Mouse (Mus musculus): ENCODE measurements around the gene Prkce. TPM values are rescaled to one million over a fixed set of nuclear protein-coding genes. Genes with fewer than 3 reads are reported as not detected.

The Prkce gene
- polyA plus RNA-seq, 1 experiment from 2014 or later: 44.3 TPM

DNA sequence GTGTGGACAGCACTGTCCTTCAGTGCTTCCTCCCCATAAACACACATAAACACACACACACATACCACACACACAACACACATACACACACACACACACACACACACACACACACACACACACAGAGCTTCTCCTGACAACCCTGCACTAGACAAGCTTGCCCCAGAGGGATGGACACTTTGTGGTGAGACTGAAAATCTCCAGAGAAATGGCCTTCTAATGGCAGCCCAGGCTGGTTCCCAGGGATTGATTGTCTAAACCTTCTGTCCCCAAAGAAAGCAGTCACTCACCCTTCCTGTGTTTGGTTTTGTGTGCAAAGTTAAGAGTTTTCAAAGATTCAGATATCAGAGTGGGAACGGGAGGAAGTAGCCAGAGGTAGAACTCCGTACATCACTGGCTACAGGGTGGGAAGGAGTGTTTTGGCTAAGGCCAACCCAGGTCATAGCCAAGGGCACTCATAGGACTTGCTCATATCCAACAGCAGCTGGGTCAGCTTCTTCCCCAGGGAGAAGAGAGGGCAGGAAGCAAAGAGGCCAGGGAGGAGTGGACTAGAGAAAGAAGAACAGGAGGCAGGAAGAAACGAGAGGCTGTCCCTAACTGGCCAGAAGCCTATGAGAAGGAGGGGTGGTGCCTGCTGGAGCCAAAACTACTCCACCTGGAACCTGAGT lies 450.1 kb downstream of the Prkce start:
- WGBS: 65% methylated on average over 3 of the region's 3 CpGs
- Histone ChIP-seq H3K9ac (replicated peaks; ENCODE audit: low read depth, low read length) (no peak overlapping the region), H3K9me3 (ENCODE audit: control insufficient read depth, low read length) (no peaks in the 10 kb centered on the region), H3K4me1 (ENCODE audit: control insufficient read depth, insufficient read depth, low read length) (no peaks in the 10 kb centered on the region), H3K4me2 (ENCODE audit: low read depth, low read length) (no peak overlapping the region), H3K27me3 (ENCODE audit: control insufficient read depth, insufficient read depth, low read length) (no peaks in the 10 kb centered on the region), H3K36me3 (ENCODE audit: control insufficient read depth, insufficient read depth, low read length) (no peaks in the 10 kb centered on the region), H3K4me3 (ENCODE audit: low read depth, low read length) (no peak overlapping the region), H3K27ac (ENCODE audit: low read depth, low read length) (no peak overlapping the region)
- no peak for ATAC-seq (ENCODE audit: low read depth)

DNA sequence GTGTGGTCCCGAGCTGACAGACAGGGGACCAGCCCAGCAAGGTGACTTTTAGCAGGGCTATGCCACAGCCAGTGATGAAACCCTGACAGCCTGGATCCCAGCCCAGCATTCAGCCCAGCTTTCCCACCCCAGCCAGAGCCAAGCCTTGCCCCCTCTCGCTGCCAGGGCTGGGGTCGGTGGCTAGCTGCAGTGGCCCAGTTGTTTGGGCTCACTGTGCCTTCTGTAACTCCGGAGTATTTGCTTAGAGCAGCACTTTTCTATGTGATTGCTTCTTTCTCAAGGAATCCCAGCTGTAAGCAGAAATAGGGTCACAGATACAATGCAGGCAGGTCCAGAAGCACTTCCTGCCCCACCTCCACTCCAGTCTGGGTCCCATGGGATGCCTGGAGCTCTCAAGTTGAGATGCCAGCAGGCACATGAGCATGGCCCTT lies 450.9 kb downstream of the Prkce start:
- WGBS: 58% methylated on average over 4 of the region's 4 CpGs
- Histone ChIP-seq H3K27me3 (ENCODE audit: control insufficient read depth, insufficient read depth, low read length) (no peaks in the 10 kb centered on the region), H3K4me1 (ENCODE audit: control insufficient read depth, insufficient read depth, low read length) (no peaks in the 10 kb centered on the region), H3K4me2 (ENCODE audit: low read depth, low read length) (no peak overlapping the region), H3K9ac (replicated peaks; ENCODE audit: low read depth, low read length) (no peak overlapping the region), H3K36me3 (ENCODE audit: control insufficient read depth, insufficient read depth, low read length) (no peaks in the 10 kb centered on the region), H3K4me3 (ENCODE audit: low read depth, low read length) (no peak overlapping the region), H3K27ac (ENCODE audit: low read depth, low read length) (no peak overlapping the region), H3K9me3 (ENCODE audit: control insufficient read depth, low read length) (no peaks in the 10 kb centered on the region)
- ATAC-seq (ENCODE audit: low read depth): no peak

DNA sequence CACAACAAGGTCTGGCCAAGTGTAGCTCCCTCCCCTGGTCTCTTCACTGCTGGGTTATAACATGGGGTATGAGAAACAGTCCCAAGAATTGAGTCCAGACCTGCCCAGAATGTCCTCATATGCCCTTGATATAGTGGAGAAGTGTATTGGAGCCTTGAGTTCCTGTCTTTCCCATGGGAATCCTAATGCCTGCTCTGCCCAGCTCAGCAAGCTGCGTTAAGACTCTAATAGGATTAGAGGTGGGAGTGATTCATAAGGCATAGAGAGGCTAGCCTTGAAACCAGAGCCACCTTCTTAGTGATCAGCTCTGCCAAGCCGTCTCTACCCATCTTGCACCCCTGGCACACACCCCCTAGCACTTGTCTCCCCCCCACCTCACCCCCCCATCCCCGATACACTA lies 455.3 kb downstream of the Prkce start:
- Histone ChIP-seq H3K27me3 (ENCODE audit: control insufficient read depth, insufficient read depth, low read length) (no peaks in the 10 kb centered on the region), H3K27ac (ENCODE audit: low read depth, low read length) (no peak overlapping the region), H3K4me3 (ENCODE audit: low read depth, low read length) (no peak overlapping the region), H3K4me2 (ENCODE audit: low read depth, low read length) (no peak overlapping the region), H3K9ac (replicated peaks; ENCODE audit: low read depth, low read length) (no peak overlapping the region), H3K4me1 (ENCODE audit: control insufficient read depth, insufficient read depth, low read length) (no peaks in the 10 kb centered on the region), H3K9me3 (ENCODE audit: control insufficient read depth, low read length) (no peaks in the 10 kb centered on the region), H3K36me3 (ENCODE audit: control insufficient read depth, insufficient read depth, low read length) (no peaks in the 10 kb centered on the region)
- WGBS: 89% methylated on average over 3 of the region's 3 CpGs
- ATAC-seq (ENCODE audit: low read depth): no peak

DNA sequence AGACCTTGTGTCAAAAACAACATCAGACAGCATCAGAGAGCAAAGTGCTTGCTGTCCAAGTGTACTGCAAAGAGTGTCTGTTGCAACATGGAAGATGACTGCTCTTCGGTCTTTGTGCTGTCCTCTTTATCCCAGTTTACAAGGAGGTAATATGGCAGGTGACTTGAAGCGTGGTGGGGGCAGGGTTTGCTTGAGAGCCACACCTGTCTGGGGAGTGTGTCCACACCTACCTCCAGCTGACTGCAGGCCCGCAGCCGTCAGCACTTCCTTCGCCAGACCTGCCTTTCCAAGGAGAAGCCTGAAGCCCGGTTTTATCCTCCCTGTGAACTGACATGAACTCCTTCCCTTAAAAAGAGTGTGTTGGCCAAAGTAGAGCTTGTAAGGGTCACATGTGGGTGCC lies 458.9 kb downstream of the Prkce start:
- Histone ChIP-seq H3K9me3 (ENCODE audit: control insufficient read depth, low read length) (no peaks in the 10 kb centered on the region), H3K4me1 (ENCODE audit: control insufficient read depth, insufficient read depth, low read length) (no peaks in the 10 kb centered on the region), H3K4me3 (ENCODE audit: low read depth, low read length) (no peak overlapping the region), H3K27me3 (ENCODE audit: control insufficient read depth, insufficient read depth, low read length) (no peaks in the 10 kb centered on the region), H3K9ac (replicated peaks; ENCODE audit: low read depth, low read length) (no peak overlapping the region), H3K4me2 (ENCODE audit: low read depth, low read length) (no peak overlapping the region), H3K27ac (ENCODE audit: low read depth, low read length) (no peak overlapping the region), H3K36me3 (ENCODE audit: control insufficient read depth, insufficient read depth, low read length) (no peaks in the 10 kb centered on the region)
- WGBS: 92% methylated on average over 6 of the region's 6 CpGs
- no peak for ATAC-seq (ENCODE audit: low read depth)

DNA sequence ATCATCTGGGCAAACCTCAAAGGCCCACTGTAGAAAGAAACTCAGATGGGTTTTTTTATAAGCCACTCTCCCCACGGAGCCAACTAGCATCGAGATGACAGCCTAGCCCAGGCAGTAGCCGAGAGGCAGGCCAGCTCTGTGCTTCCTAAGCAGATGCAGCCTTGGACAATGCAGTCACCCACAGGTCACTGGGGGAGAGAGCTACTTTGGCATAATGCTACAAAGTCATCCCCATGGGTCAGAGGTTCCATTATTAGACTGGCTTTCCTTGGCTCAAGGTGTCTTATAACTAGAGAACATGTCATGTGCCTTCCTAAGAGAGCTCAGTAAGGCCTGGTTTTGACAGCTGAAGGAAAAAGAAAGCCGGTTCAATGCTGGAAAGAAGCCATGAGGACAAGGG lies 465.5 kb downstream of the Prkce start:
- Histone ChIP-seq H3K4me2 (ENCODE audit: low read depth, low read length) (no peak overlapping the region), H3K9ac (replicated peaks; ENCODE audit: low read depth, low read length) (no peak overlapping the region), H3K27me3 (ENCODE audit: control insufficient read depth, insufficient read depth, low read length) (no peaks in the 10 kb centered on the region), H3K27ac (ENCODE audit: low read depth, low read length) (no peak overlapping the region), H3K4me1 (ENCODE audit: control insufficient read depth, insufficient read depth, low read length) (no peaks in the 10 kb centered on the region), H3K4me3 (ENCODE audit: low read depth, low read length) (no peak overlapping the region), H3K9me3 (ENCODE audit: control insufficient read depth, low read length) (no peaks in the 10 kb centered on the region), H3K36me3 (ENCODE audit: control insufficient read depth, insufficient read depth, low read length) (no peaks in the 10 kb centered on the region)
- ATAC-seq (ENCODE audit: low read depth): no peak
- whole genome bisulfite sequencing: 74% methylated on average over 4 of the region's 4 CpGs

DNA sequence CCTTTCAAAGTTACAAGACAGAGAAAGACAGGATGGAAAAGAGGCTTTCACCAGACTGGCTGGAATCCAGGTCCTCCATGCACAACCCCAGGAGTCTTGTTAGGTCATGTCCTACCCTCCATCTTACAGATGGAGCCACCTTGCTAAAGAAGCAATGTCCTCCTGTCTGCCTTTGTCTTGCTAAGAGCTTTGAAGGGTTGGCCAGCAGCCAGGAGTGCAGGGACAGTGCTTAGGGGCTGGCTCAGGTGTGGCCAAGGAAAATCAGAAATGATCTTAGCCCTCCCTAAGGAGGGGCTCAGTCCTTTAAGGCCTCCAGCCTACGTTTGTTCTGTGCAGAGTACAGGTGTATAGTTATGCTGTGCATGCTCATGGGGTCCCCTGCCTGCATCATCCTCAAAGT lies 469.7 kb downstream of the Prkce start:
- Histone ChIP-seq H3K4me1 (ENCODE audit: control insufficient read depth, insufficient read depth, low read length) (no peaks in the 10 kb centered on the region), H3K4me3 (ENCODE audit: low read depth, low read length) (no peak overlapping the region), H3K9me3 (ENCODE audit: control insufficient read depth, low read length) (no peaks in the 10 kb centered on the region), H3K9ac (replicated peaks; ENCODE audit: low read depth, low read length) (no peak overlapping the region), H3K27ac (ENCODE audit: low read depth, low read length) (no peak overlapping the region), H3K36me3 (ENCODE audit: control insufficient read depth, insufficient read depth, low read length) (no peaks in the 10 kb centered on the region), H3K27me3 (ENCODE audit: control insufficient read depth, insufficient read depth, low read length) (no peaks in the 10 kb centered on the region), H3K4me2 (ENCODE audit: low read depth, low read length) (no peak overlapping the region)
- ATAC-seq (ENCODE audit: low read depth): no peak
- WGBS: 70% methylated on average over 1 of the region's 1 CpGs

DNA sequence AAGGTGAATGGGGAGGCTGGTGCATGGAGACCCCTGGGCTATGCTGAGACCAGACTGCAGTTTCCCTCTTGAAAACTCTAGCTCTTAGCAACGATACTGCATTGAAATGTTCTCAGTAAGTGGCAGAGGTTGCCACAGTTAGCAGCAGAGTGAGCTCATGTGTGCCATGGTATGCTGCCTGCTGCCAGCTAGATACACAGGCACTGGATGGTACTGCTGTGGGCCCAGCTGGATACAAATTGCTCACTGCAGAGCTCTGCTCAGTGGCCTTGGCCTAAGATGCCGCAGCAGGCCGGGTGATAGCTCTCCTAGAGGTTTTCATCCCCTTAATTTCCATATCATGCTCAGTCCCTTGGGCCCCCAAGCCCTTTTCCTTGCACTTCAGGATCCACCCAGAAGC lies 471.7 kb downstream of the Prkce start:
- Histone ChIP-seq H3K4me3 (ENCODE audit: low read depth, low read length) (no peak overlapping the region), H3K4me2 (ENCODE audit: low read depth, low read length) (no peak overlapping the region), H3K27me3 (ENCODE audit: control insufficient read depth, insufficient read depth, low read length) (no peaks in the 10 kb centered on the region), H3K4me1 (ENCODE audit: control insufficient read depth, insufficient read depth, low read length) (no peaks in the 10 kb centered on the region), H3K27ac (ENCODE audit: low read depth, low read length) (no peak overlapping the region), H3K9ac (replicated peaks; ENCODE audit: low read depth, low read length) (no peak overlapping the region), H3K9me3 (ENCODE audit: control insufficient read depth, low read length) (no peaks in the 10 kb centered on the region), H3K36me3 (ENCODE audit: control insufficient read depth, insufficient read depth, low read length) (no peaks in the 10 kb centered on the region)
- WGBS: 53% methylated on average over 3 of the region's 3 CpGs
- ATAC-seq (ENCODE audit: low read depth): no peak

DNA sequence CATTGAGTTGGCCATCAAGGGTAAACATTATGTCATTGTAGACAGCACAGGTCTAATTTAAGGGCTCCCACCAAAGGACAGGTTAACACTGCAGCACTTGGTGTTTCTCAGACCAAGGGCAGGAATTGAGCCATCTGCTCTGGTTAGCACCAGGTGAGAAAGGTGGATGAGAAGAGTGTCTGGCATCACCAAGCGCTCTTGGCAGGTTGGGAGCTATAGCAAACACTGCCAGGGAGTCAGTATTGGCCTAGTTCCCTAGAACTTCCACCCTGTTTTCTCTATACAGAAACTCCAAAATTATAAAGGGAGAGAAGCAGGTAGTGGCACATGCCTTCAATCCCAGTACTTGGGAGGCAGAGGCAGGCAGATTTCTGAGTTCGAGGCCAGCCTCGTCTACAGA lies 479.6 kb downstream of the Prkce start:
- Histone ChIP-seq H3K27ac (ENCODE audit: low read depth, low read length) (no peak overlapping the region), H3K9me3 (ENCODE audit: control insufficient read depth, low read length) (no peaks in the 10 kb centered on the region), H3K4me3 (ENCODE audit: low read depth, low read length) (no peak overlapping the region), H3K9ac (replicated peaks; ENCODE audit: low read depth, low read length) (no peak overlapping the region), H3K4me1 (ENCODE audit: control insufficient read depth, insufficient read depth, low read length) (no peaks in the 10 kb centered on the region), H3K4me2 (ENCODE audit: low read depth, low read length) (no peak overlapping the region), H3K36me3 (ENCODE audit: control insufficient read depth, insufficient read depth, low read length) (no peaks in the 10 kb centered on the region), H3K27me3 (ENCODE audit: control insufficient read depth, insufficient read depth, low read length) (no peaks in the 10 kb centered on the region)
- ATAC-seq (ENCODE audit: low read depth): no peak
- WGBS: 100% methylated on average over 3 of the region's 3 CpGs

DNA sequence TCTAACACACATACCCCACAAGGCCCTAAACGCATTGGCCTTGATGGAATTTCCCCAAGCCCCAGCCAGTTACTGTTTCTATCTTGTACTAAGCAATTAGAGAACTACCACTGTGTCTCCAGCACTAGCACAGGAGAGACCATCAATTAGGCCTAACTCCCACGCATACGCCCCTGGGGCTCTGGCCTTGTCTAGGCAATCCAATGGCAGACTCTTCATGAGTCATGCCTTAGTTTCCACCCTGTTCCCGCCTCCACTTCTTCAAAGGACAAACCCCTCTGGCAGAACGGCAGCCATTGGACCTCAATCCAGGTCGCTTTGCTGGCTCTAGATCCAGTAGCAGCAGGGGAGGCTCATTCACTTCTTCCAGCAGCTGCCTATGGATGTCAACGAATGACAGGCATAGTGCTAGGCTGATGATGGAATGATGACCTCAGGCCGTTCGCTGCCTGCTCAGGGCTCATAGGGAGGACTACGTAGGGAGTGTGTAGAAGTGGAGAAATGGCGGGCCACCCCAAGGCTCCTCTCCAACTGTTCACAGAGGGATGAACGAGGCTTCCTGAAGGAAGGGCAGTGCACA lies 481.4 kb downstream of the Prkce start:
- no peak for ATAC-seq (ENCODE audit: low read depth)
- Histone ChIP-seq H3K36me3 (ENCODE audit: control insufficient read depth, insufficient read depth, low read length) (no peaks in the 10 kb centered on the region), H3K27me3 (ENCODE audit: control insufficient read depth, insufficient read depth, low read length) (no peaks in the 10 kb centered on the region), H3K9me3 (ENCODE audit: control insufficient read depth, low read length) (no peaks in the 10 kb centered on the region), H3K4me3 (ENCODE audit: low read depth, low read length) (no peak overlapping the region), H3K4me1 (ENCODE audit: control insufficient read depth, insufficient read depth, low read length) (no peaks in the 10 kb centered on the region), H3K9ac (replicated peaks; ENCODE audit: low read depth, low read length) (no peak overlapping the region), H3K4me2 (ENCODE audit: low read depth, low read length) (no peak overlapping the region), H3K27ac (ENCODE audit: low read depth, low read length) (no peak overlapping the region)
- WGBS: 88% methylated on average over 12 of the region's 12 CpGs

All from neural tube, embryonic 14.5 days (tissue).